Mouse (Mus musculus): ENCODE data around the gene Il6st. TPM values are rescaled to one million over a fixed set of nuclear protein-coding genes. Genes with fewer than 3 reads are reported as not detected.

Gene Il6st
- total RNA-seq, 4 experiments from 2014 or later = 217 to 273 (median 230) TPM

GRCm38 (mm10) chr13:112482525-112482924, 18.7 kb downstream of the Il6st start:
- DNase-seq (ENCODE audit: low spot score) = no peak

- no peak for DNase-seq (ENCODE audit: low spot score)
Observed at GRCm38 (mm10) chr13:112483015-112483414, 19.1 kb downstream of the Il6st start.

GRCm38 (mm10) chr13:112486236-112486635, 22.4 kb downstream of the Il6st start:
- no peak for DNase-seq (ENCODE audit: low spot score)

GRCm38 (mm10) chr13:112486676-112487075, 22.8 kb downstream of the Il6st start:
- no peak for DNase-seq (ENCODE audit: low spot score)

- no peak for DNase-seq (ENCODE audit: low spot score)
Observed at GRCm38 (mm10) chr13:112490036-112490435, 26.2 kb downstream of the Il6st start.

GRCm38 (mm10) chr13:112491636-112492284, 27.9 kb downstream of the Il6st start:
- DNase-seq (ENCODE audit: low spot score) = no peak

GRCm38 (mm10) chr13:112492285-112492678, 28.4 kb downstream of the Il6st start:
- no peak for DNase-seq (ENCODE audit: low spot score)

GRCm38 (mm10) chr13:112494590-112494989, 30.7 kb downstream of the Il6st start:
- DNase-seq (ENCODE audit: low spot score) = no peak

DNA sequence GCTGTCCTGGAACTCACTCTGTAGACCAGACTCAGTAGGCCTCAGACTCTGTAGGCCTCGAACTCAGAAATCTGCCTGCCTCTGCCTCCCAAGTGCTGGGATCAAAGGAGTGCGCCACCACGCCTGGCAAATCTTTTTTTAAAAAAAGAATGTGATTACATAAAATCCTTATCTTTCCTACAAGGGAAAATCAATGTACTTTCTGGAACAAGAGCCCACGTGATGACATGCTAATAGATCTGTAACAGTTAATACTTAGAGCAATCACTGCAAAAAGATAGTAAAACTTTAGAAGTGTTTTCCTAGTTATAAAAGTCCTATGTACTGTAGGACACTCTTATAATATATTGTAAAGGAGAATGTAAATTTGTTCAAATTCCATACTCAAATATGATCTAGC, 36.2 kb downstream of the Il6st start:
- DNase-seq (ENCODE audit: low spot score) = no peak

DNA sequence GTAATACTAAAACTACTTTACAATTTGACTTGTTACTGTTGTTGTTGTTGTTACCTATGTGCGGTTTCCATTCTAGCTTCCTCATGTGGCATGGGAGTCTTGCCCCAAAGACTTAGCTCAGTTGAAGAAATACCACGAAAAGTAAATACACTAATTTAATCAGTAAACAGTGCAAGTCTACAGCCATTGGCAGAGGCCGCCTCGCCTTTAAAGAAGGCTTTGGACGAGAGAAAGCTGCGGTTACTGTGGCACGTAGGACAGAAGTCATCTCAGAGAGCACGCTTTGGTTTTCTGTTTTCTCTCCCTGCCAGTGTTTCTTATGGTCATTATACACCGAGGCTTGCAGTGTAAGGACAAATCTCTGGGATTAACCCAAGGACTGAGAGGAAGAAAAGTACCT, 36.6 kb downstream of the Il6st start:
- no peak for DNase-seq (ENCODE audit: low spot score)

DNA sequence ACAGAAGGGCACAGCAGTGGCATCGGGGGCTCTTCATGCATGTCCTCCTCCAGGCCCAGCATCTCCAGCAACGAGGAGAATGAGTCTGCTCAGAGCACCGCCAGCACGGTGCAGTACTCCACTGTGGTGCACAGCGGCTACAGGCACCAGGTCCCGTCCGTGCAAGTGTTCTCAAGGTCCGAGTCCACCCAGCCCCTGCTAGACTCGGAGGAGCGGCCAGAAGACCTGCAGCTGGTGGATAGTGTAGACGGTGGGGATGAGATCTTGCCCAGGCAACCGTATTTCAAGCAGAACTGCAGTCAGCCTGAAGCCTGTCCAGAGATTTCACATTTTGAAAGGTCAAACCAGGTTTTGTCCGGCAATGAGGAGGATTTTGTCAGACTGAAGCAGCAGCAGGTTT, 40.0 kb downstream of the Il6st start:
- no peak for DNase-seq (ENCODE audit: low spot score)

- no peak for DNase-seq (ENCODE audit: low spot score)
Observed at GRCm38 (mm10) chr13:112505436-112505835, 41.6 kb downstream of the Il6st start.

- no peak for DNase-seq (ENCODE audit: low spot score)
Observed at GRCm38 (mm10) chr13:112506766-112507165, 42.9 kb downstream of the Il6st start.

DNA sequence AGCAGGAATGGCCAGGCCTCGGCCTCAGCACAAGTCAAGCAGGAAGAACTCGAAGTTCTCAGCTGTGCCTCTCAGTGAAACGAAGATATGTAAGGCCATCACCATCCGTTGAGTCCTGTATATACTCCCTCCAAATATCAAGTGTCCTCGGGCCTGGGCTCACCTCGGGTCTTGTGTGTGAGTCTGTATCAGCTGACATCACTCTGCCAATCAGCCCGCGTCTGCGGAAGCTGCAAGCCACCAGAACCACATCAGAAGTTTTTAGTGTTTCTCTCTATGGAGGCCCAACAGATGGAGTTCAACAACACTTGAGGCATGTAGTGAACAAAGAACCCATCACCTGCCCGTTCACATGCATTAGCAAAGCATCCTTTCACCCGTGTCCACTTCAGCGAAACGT, 43.8 kb downstream of the Il6st start:
- DNase-seq (ENCODE audit: low spot score) = no peak

GRCm38 (mm10) chr13:112508487-112508886, 44.6 kb downstream of the Il6st start:
- no peak for DNase-seq (ENCODE audit: low spot score)

DNA sequence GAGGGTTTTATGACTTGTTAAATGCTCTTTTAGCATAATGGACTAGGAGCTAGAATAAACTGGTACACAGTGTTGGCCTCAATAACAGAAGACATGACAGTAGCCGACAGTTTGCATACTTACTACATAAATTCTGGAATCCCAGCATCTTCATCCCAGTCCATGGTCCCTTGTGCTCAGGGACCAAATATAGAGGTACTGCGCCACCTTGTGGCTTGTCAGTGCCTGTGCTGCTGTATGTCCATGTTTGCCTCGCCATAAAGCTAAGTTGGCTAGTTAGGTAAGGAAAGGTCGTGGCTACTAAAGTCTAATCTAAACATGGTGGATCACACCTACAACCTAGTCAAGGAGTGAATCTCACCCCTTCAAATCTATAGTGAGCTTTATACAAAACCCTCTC, 45.6 kb downstream of the Il6st start:
- DNase-seq (ENCODE audit: low spot score) = peak; percentile 49

DNA sequence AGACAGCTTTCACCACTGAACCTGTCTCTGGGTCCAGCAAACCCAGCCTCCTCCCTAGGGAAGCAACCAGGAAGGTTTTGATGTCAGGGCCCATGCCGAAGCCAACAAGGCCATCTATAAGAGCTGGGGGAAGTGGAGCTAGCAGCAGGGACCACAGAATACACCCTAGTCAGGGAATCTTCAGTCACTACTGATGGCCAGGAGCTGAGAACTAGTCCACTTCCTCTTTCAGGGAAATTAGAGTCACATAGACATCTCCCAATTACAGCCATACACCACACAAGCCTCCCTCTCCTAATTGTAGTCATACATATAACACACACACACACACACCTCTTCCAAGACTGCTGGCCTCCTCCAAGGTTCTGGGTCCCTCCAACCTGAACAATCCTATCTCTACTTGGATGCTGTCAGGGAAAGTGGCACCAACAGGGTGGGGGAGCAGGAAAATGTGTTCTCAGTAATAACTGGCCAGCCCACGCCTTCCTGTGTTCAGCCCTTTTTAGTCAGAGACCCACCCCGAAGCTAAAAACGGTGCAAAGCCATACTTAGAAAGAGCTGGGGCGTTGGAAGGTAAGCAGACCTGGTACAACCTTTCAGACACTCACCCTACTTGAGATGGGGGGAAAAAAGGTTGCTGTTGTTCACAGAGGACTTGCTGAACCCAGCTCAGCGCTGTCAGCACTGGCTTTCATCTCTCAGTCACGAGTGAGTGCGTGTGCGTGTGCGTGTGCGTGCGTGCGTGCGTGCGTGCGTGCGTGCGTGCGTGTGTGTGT, 46.8 kb downstream of the Il6st start:
- DNase-seq (ENCODE audit: low spot score) = no peak

- no peak for DNase-seq (ENCODE audit: low spot score)
Observed at GRCm38 (mm10) chr13:112511261-112511660, 47.4 kb downstream of the Il6st start.

DNA sequence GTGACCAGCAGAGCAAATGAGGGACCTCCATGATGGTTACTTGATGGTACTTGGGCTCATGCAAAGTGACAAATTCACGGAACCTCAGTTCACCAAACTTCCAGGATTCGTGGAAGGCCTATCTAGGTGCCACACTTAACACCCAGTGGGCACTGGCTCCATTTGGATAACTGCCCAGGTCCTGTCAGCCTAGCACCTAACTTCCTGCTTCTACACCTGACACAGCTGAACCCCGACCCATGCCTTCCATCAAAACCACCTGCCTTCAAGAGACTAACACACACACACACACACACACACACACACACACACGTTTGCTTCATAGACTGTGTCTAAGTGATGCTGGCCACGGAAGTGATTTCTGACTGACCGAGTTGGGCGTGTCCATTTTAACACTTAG, 47.9 kb downstream of the Il6st start:
- no peak for DNase-seq (ENCODE audit: low spot score)

GRCm38 (mm10) chr13:112512824-112513223, 49.0 kb downstream of the Il6st start:
- DNase-seq (ENCODE audit: low spot score) = no peak

- DNase-seq (ENCODE audit: low spot score) = no peak
Observed at GRCm38 (mm10) chr13:112514546-112514945, 50.7 kb downstream of the Il6st start.

- no peak for DNase-seq (ENCODE audit: low spot score)
Observed at GRCm38 (mm10) chr13:112522261-112522660, 58.4 kb downstream of the Il6st start.

DNA sequence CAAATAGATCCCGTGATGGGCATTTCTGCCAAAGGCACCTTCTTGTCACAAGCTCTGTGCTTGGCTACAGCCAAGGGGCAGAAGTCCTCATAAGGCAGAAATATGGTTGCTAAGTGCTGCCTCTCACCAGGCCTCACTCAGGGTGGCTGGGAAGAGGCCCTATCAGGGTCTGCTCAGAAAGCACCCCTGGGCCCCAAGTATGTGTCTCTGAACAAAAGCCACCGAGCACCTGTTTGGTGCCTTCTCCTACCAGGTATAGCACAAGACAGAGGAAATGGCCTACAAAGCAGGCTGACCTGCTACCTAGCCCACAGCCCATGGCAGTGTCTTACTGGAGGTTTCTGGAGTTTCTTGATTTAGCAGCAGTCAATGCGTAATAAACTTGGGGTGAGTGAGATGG, 59.0 kb downstream of the Il6st start:
- no peak for DNase-seq (ENCODE audit: low spot score)

Measured in heart, adult 8-10 months (tissue).